Mouse (Mus musculus) heart, postnatal 0 days (tissue): ENCODE data around the gene Rrn3. TPM values are rescaled to one million over a fixed set of nuclear protein-coding genes. Genes with fewer than 3 reads are reported as not detected.

Source experiments
- ATAC-seq: fragments of 200-750 bp; cut with Nextera tagmentation; 2 replicates; pipeline ENCODE4 v1.8.0; 2017; ENCODE audit warnings: low read depth, moderate number of reproducible peaks, moderate library complexity; ENCODE audit not compliant: insufficient read depth
- DNase-seq: peaks from one replicate; pipeline ENCODE4 v3.0.0-alpha.2; 2016; ENCODE audit warnings: low spot score
- H3K27ac ChIP-seq: fragments of 300-500 bp; sonication (generic); 2 replicates; pipeline ENCODE4 v1.5.1; 2014; ENCODE audit warnings: low read depth, mild to moderate bottlenecking
- H3K27me3 ChIP-seq: fragments of 300-500 bp; sonication (generic); 2 replicates; pipeline ENCODE4 v1.6.1; 2014; ENCODE audit warnings: low read length, mixed read lengths; ENCODE audit not compliant: control insufficient read depth, insufficient read depth
- H3K36me3 ChIP-seq: fragments of 300-500 bp; sonication (generic); replicated peaks from 2 replicates; pipeline ENCODE4 v1.6.1; 2014; ENCODE audit warnings: low read length, mixed read lengths; ENCODE audit not compliant: control insufficient read depth, insufficient read depth
- H3K4me1 ChIP-seq: fragments of 300-500 bp; sonication (generic); 2 replicates; pipeline ENCODE4 v1.6.1; 2014; ENCODE audit warnings: antibody characterized with exemption; ENCODE audit not compliant: control insufficient read depth, insufficient read depth
- H3K4me2 ChIP-seq: fragments of 300-500 bp; sonication (generic); 2 replicates; pipeline ENCODE4 v1.6.1; 2014; ENCODE audit warnings: low read depth, mild to moderate bottlenecking, low read length, moderate library complexity
- H3K4me3 ChIP-seq: fragments of 300-500 bp; sonication (generic); 2 replicates; pipeline ENCODE4 v1.5.1; 2014; ENCODE audit warnings: low read depth, low read length
- H3K9ac ChIP-seq: fragments of 300-500 bp; sonication (generic); replicated peaks from 2 replicates; pipeline ENCODE4 v1.6.1; 2014; ENCODE audit warnings: low read depth, low read length, mixed read lengths
- H3K9me3 ChIP-seq: fragments of 300-500 bp; sonication (generic); replicated peaks from 2 replicates; pipeline ENCODE4 v1.6.1; 2016; ENCODE audit warnings: low read length; ENCODE audit not compliant: control insufficient read depth
- CTCF ChIP-seq: IDR thresholded peaks from 2 replicates; pipeline ENCODE4 v1.5.1; 2016; ENCODE audit warnings: antibody characterized with exemption, control low read depth, low read depth
- EP300 ChIP-seq: IDR thresholded peaks from 2 replicates; pipeline ENCODE4 v1.6.1; 2016; ENCODE audit warnings: antibody characterized with exemption, low read depth
- WGBS: fragments of 180-500 bp; shearing (Covaris S2); extraction: QIAGEN DNeasy Blood & Tissue Kit; methylation state at CpG from one replicate; pipeline ENCODE4 v1.1.7; 2014; 5-methylcytosine and 5-hydroxymethylcytosine counted together
- polyA plus RNA-seq: library from polyadenylated mRNA; unstranded; fragments of >200 nt; fragmentation: Nextera tagmentation; extraction: Ambion mirVana; gene quantifications from 2 replicates; pipeline ENCODE4 v1.2.1, GENCODE M21; 2015
- total RNA-seq: library from RNA; depleted of rRNA; stranded (reverse); fragments of >200 nt; gene quantifications from 2 replicates; pipeline ENCODE4 v1.2.3, GENCODE M21; 2014; ENCODE audit warnings: low replicate concordance

Rrn3 gene
- total and polyA plus RNA-seq, 2 experiments from 2014 or later: 49.9 to 59.0 TPM

DNA sequence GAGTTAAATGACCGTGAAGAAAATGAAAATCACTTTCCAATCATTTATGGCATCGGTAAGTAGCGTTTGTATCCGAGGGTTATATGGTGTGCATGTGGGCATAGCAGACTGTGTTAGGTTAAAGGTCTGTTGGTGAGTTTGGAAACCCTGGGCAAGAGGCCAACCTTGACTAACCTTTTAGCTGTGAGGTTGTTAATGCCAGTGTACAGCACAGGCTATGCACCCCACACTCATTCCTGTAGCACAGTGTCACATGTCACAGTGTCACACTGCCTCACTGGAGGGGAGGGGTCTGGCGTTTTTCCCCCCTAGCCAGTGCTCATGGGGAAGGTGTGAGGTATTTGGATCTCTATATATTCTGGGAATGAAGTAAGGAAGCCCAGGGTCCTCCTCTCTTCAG, 51.1 kb downstream of the Rrn3 start:
- Histone ChIP-seq H3K36me3 (peaks cover 91% of the 10 kb centered on the region), H3K9me3 (no peaks in the 10 kb centered on the region), H3K27me3 (no peaks in the 10 kb centered on the region), H3K4me1 (no peaks in the 10 kb centered on the region), H3K4me3 (no peak overlapping the region), H3K27ac (no peak overlapping the region), H3K4me2 (no peak overlapping the region), H3K9ac (no peak overlapping the region)
- ATAC-seq (no peak), DNase-seq (no peak)
- WGBS: 77% methylated on average over 5 of the region's 5 CpGs
- no peak for TF ChIP-seq EP300

DNA sequence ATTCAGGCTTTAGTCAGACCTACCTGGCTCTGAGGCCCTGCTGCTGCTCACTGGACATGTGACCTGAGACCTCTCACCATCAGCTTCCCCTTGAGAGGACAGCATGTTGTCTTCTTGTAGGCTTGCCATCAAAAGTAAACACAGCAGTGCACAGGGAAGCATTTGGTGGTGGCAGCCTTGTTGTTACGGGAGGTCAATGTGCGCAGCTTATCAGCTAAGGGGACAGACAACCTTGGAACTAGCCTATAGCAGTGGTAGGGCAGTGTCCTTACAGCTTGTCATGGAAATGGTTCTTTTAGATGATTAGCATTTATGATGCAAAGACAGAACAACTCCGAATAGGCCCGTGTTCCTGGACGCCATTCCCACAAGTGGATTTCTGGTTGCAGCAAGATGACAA, 53.9 kb downstream of the Rrn3 start:
- Histone ChIP-seq H3K27ac (no peak overlapping the region), H3K9me3 (no peaks in the 10 kb centered on the region), H3K4me2 (no peak overlapping the region), H3K9ac (no peak overlapping the region), H3K36me3 (peaks cover 92% of the 10 kb centered on the region), H3K4me1 (no peaks in the 10 kb centered on the region), H3K27me3 (no peaks in the 10 kb centered on the region), H3K4me3 (no peak overlapping the region)
- no peak for TF ChIP-seq CTCF
- TF ChIP-seq EP300: no peak
- 90% methylated on average over 5 of the region's 5 CpGs for WGBS
- ATAC-seq (no peak), DNase-seq (no peak)

DNA sequence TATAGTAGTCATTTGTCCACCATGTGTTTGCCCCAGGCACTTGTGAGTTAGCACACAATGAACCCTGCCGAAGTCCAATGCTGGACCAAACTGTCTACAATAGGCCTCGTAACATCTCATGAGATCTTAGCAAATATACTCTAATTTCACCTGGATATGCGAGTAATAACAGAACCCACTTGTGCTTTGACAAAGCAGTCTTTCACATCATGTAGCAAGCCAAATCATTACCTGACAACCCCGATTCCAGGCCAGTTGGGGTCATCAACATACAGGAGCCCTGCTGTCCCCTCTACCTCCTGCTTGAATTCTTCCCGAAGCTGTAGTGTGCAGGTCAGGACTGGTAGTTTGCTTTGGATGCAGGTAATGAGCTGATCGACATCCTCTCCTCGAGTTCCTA, 59.5 kb downstream of the Rrn3 start:
- no peak for TF ChIP-seq EP300
- no peak for TF ChIP-seq CTCF
- H3K4me2 ChIP-seq: no peak overlapping the region
- no peak overlapping the region for H3K9ac ChIP-seq
- ATAC-seq: no peak
- H3K36me3 ChIP-seq: peaks cover 83% of the 10 kb centered on the region
- DNase-seq: no peak
- no peaks in the 10 kb centered on the region for H3K4me1 ChIP-seq
- WGBS: 93% methylated on average over 7 of the region's 7 CpGs
- no peak overlapping the region for H3K27ac ChIP-seq
- no peaks in the 10 kb centered on the region for H3K9me3 ChIP-seq
- H3K4me3 ChIP-seq: no peak overlapping the region
- H3K27me3 ChIP-seq: no peaks in the 10 kb centered on the region

DNA sequence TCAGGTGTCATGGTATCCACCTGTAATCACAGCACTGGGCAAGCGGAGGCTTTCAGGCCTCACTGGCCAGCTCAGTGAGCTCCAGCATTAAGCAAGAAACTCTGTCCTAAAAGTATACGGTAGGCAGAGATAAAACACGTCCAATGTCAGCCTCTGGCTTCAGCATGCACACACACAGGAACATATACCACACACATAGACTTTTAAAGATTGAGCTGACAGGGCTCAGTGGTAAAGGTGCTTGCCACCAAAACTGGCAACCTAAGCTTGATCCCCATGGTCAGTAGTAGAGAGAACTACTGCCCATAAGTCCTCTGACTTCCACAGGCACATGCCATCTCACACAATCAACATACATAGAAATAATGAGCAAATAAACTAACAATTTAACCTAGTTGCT, 60.4 kb downstream of the Rrn3 start:
- H3K4me2 ChIP-seq: no peak overlapping the region
- H3K4me1 ChIP-seq: no peaks in the 10 kb centered on the region
- DNase-seq (no peak), ATAC-seq (no peak)
- peaks cover 82% of the 10 kb centered on the region for H3K36me3 ChIP-seq
- TF ChIP-seq EP300: no peak
- no peak overlapping the region for H3K4me3 ChIP-seq
- no peaks in the 10 kb centered on the region for H3K9me3 ChIP-seq
- H3K27ac ChIP-seq: no peak overlapping the region
- 85% methylated on average over 3 of the region's 3 CpGs for WGBS
- H3K9ac ChIP-seq: no peak overlapping the region
- H3K27me3 ChIP-seq: no peaks in the 10 kb centered on the region

DNA sequence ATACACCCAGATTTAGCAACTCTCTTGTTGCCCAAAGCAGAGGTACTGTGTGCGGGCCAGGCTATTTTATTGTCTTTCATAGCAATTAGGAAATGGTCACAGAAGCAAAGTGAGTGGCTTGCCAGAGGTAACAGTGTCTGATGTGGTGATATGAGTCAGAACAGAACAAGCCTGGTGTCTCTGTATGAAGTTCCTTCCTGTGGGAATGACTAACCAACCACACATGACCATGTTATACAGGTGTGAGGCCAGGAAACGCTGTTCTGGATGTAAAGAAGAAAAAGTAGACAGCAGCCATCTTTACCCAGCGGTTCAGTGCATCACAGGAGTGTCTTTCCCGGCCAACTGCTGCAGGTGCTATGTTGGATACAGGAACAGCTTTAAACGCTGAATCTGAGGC, 64.5 kb downstream of the Rrn3 start:
- no peak overlapping the region for H3K27ac ChIP-seq
- no peak overlapping the region for H3K4me2 ChIP-seq
- H3K4me3 ChIP-seq: no peak overlapping the region
- no peaks in the 10 kb centered on the region for H3K4me1 ChIP-seq
- H3K36me3 ChIP-seq: peaks cover 67% of the 10 kb centered on the region
- no peak for TF ChIP-seq CTCF
- H3K9me3 ChIP-seq: no peaks in the 10 kb centered on the region
- no peaks in the 10 kb centered on the region for H3K27me3 ChIP-seq
- no peak for ATAC-seq
- no peak for DNase-seq
- WGBS: 96% methylated on average over 5 of the region's 5 CpGs
- no peak overlapping the region for H3K9ac ChIP-seq

DNA sequence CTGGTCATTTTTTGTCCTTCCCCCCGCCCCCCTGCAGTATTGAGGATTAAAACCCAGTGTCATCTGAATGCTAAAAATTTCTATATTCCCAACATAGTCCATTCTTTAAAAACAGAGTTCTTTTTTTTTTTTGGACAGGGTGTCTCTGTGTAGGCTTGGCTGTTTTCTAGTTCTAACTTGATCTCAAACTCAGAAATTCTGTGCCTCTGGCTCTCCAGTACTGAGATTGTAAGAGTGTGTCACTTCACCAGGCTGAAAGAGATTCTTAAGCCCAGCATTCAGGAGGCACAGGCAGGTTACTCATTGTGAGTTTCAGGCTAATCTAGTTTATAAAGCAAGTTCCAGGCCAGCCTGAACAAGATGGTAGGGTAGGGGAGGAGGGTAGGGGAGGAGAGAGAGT, 66.2 kb downstream of the Rrn3 start:
- peaks cover 57% of the 10 kb centered on the region for H3K36me3 ChIP-seq
- H3K9me3 ChIP-seq: no peaks in the 10 kb centered on the region
- ATAC-seq: no peak
- no peaks in the 10 kb centered on the region for H3K27me3 ChIP-seq
- H3K4me1 ChIP-seq: no peaks in the 10 kb centered on the region
- H3K27ac ChIP-seq: no peak overlapping the region
- no peak overlapping the region for H3K4me2 ChIP-seq
- TF ChIP-seq CTCF: no peak
- TF ChIP-seq EP300: no peak
- DNase-seq: no peak
- H3K4me3 ChIP-seq: no peak overlapping the region
- WGBS: 83% methylated on average over 1 of the region's 1 CpGs
- no peak overlapping the region for H3K9ac ChIP-seq
